Mouse (Mus musculus) midbrain, embryonic 12.5 days (tissue): ENCODE measurements around the gene Bicdl1. TPM values are rescaled to one million over a fixed set of nuclear protein-coding genes. Genes with fewer than 3 reads are reported as not detected.
A peak's percentile ranks its signal among the peaks of the same experiment; 100 is the strongest.

Experiments used
- ATAC-seq: fragments of 200-750 bp; cut with Nextera tagmentation; 2 replicates; pipeline ENCODE4 v1.8.0; 2017; ENCODE audit warnings: low read depth, moderate TSS enrichment, moderate library complexity; ENCODE audit not compliant: low FRiP score
- H3K27ac ChIP-seq: fragments of 300-500 bp; sonication (generic); replicated peaks from 2 replicates; pipeline ENCODE4 v1.5.1; 2016; ENCODE audit warnings: mild to moderate bottlenecking
- H3K27me3 ChIP-seq: fragments of 300-500 bp; sonication (generic); 2 replicates; pipeline ENCODE4 v1.6.1; 2016; ENCODE audit warnings: mild to moderate bottlenecking
- H3K36me3 ChIP-seq: fragments of 300-500 bp; sonication (generic); 2 replicates; pipeline ENCODE4 v1.6.1; 2016
- H3K4me1 ChIP-seq: fragments of 300-500 bp; sonication (generic); 2 replicates; pipeline ENCODE4 v1.6.1; 2016
- H3K4me2 ChIP-seq: fragments of 300-500 bp; sonication (generic); replicated peaks from 2 replicates; pipeline ENCODE4 v1.6.1; 2016; ENCODE audit warnings: mild to moderate bottlenecking, moderate library complexity
- H3K4me3 ChIP-seq: fragments of 300-500 bp; sonication (generic); 2 replicates; pipeline ENCODE4 v1.5.1; 2016; ENCODE audit warnings: mild to moderate bottlenecking
- H3K9ac ChIP-seq: fragments of 300-500 bp; sonication (generic); replicated peaks from 2 replicates; pipeline ENCODE4 v1.6.1; 2016; ENCODE audit warnings: mild to moderate bottlenecking, moderate library complexity
- H3K9me3 ChIP-seq: fragments of 300-500 bp; sonication (generic); 2 replicates; pipeline ENCODE4 v1.6.1; 2016; ENCODE audit warnings: mild to moderate bottlenecking
- WGBS: fragments of 180-500 bp; shearing (Covaris S2); methylation state at CpG from one replicate; pipeline ENCODE4 v1.1.7; 2016; 5-methylcytosine and 5-hydroxymethylcytosine counted together
- polyA plus RNA-seq: library from polyadenylated mRNA; unstranded; fragments of >200 nt; fragmentation: Nextera tagmentation; extraction: Ambion mirVana; gene quantifications from 2 replicates; pipeline ENCODE4 v1.2.1, GENCODE M21; 2016

Bicdl1 gene
- polyA plus RNA-seq = 17.8 and 19.9 TPM in 2 replicates

DNA sequence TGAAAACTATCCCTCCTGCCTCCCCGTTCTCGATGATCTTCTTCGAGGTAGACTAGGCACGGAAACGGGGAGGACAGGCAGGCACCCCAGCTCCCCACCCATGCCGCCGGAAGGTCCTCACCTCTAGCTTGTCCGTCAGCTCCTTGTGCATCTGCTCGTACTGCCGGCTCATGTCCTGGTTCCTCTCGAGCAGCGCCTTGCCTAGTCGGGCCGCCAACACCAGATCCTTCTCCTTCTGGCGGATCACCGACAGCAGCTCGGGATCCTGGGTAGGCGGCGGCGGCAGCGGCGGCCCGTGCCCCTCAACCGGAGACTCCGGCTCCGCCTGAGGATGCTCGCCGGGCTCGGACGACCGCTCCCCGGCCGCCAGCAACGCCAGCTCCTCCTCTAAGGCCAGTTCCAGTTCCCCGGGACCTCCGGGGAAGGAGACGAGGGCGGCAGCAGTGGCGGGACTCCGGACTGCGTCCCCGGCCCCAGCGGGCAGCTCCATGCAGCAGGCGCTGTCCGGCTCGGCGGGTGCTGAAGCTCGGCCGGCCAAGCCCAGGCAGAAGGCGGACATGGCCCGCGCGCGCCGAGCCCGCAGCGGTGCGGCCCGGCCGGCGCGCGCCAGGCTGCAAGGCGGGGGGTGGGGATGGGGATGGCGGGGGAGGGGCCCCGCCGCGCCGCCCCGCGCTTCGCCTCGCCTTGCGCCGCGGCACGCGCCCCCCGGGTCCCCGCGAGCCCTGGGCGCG, at the start of gene Bicdl1:
Bicdl1 (minus strand) TSS at position 621 of the 731 bp plus-strand sequence.
- H3K9me3 ChIP-seq = no peaks in the 10 kb centered on the region
- peaks cover 23% of the 10 kb centered on the region for H3K27me3 ChIP-seq
- H3K4me3 ChIP-seq = peak within 1 kb of the TSS; percentile 79
- no peaks in the 10 kb centered on the region for H3K36me3 ChIP-seq
- peak; percentile 62 for ATAC-seq
- peaks cover 21% of the 10 kb centered on the region for H3K4me1 ChIP-seq
- peak within 1 kb of the TSS; percentile 93 for H3K4me2 ChIP-seq
- peak within 1 kb of the TSS; percentile 76 for H3K9ac ChIP-seq
- WGBS = 0% methylated on average over 68 of the region's 83 CpGs
- H3K27ac ChIP-seq = peak within 1 kb of the TSS; percentile 95

DNA sequence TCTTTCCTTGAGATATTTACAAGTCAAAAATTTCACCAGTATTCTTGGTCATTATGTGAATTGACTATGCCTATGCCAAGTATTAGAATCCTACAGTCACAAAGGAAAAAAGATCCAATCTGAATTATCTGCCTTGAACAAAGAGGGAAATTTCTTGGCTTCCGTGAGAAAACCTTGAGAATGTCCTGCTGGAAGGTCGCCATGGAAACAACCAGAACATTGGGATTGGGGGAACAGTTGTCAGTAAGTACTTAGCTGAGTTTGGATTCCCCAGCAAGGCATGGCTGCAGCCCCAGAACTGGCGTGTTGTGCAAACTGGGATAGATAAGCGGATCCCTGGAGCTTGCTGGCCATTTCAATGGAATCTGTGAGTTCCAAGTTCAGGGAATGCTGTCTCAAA, 45.5 kb upstream of the Bicdl1 start:
- ATAC-seq = no peak
- no peak overlapping the region for H3K9ac ChIP-seq
- WGBS = 62% methylated on average over 4 of the region's 4 CpGs
- H3K9me3 ChIP-seq = no peaks in the 10 kb centered on the region
- H3K36me3 ChIP-seq = no peaks in the 10 kb centered on the region
- no peak overlapping the region for H3K4me3 ChIP-seq
- H3K27ac ChIP-seq = no peak overlapping the region
- H3K4me1 ChIP-seq = no peaks in the 10 kb centered on the region
- H3K27me3 ChIP-seq = no peaks in the 10 kb centered on the region
- H3K4me2 ChIP-seq = no peak overlapping the region

DNA sequence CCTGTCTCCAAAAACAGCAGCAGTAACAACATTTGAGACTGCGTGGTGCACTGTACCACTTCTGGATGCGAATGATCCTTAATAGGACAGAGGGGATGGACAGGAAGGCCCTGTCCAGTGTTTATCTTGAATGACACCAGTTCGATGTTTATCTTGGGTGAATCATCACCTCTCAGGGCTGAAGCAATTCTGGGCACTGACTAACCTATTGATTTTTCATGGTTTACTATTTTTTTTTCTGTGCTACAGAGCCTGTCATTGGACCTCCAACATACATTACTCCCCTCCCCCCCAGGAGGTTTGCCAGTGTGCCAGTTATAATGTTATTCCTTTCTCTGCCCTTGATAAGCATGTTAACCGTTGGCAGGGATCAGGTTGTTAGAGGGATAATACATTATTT, 43.9 kb upstream of the Bicdl1 start:
- Histone ChIP-seq H3K27ac (peak overlapping the region; percentile 58; the same call in 1 of the 2 replicates), H3K36me3 (no peaks in the 10 kb centered on the region), H3K9me3 (no peaks in the 10 kb centered on the region), H3K4me2 (no peak overlapping the region), H3K4me3 (no peak overlapping the region), H3K4me1 (no peaks in the 10 kb centered on the region), H3K9ac (no peak overlapping the region), H3K27me3 (no peaks in the 10 kb centered on the region)
- WGBS = 81% methylated on average over 4 of the region's 4 CpGs
- no peak for ATAC-seq

DNA sequence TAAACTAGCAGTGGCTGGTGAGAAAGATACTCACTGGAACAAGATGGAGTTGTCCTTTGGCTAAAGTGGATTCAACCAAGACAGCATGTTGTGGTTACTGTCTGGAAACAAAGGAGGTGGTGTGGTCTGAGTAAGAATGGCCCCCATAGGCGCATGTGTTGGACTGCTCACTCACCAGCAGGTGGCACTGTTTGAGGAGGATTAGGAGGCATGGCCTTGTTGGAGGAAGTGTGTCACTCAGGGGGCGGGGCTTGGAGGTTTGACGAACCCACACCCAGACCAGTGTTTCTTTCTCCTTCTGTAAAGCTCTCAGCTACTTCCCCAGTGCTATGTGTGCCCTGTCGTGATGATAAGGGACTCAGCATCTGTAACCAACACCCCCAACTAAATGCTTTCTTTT, 38.6 kb upstream of the Bicdl1 start:
- Histone ChIP-seq H3K4me1 (no peaks in the 10 kb centered on the region), H3K36me3 (no peaks in the 10 kb centered on the region), H3K9me3 (0 out of 2 replicates have a peak, but pooled peaks cover 5% of the 10 kb centered on the region), H3K27me3 (no peaks in the 10 kb centered on the region), H3K4me3 (no peak overlapping the region), H3K9ac (no peak overlapping the region), H3K27ac (no peak overlapping the region), H3K4me2 (no peak overlapping the region)
- no peak for ATAC-seq
- 88% methylated on average over 4 of the region's 4 CpGs for WGBS

DNA sequence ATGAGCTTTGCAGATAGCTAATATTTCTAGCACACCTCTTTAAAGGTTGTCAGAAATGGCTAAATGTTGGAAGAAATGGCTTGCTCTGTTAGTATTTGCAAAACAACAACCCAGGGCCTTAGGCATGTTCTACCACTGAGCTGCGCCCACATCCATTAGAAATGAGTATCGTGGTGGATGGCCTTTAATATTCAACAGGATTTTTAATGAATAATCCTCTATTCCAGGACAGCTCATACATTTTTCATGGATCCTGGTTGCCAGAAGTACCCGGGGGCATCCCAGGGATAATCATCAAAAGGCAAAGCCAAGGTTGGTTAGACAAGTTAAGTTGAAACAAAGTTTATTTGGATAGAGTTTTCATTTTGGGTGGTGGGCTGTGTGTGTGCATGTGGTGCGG, 37.7 kb upstream of the Bicdl1 start:
- no peaks in the 10 kb centered on the region for H3K27me3 ChIP-seq
- H3K9me3 ChIP-seq = 0 out of 2 replicates have a peak, but pooled peaks cover 5% of the 10 kb centered on the region
- no peaks in the 10 kb centered on the region for H3K4me1 ChIP-seq
- H3K4me2 ChIP-seq = no peak overlapping the region
- no peak overlapping the region for H3K27ac ChIP-seq
- no peaks in the 10 kb centered on the region for H3K36me3 ChIP-seq
- ATAC-seq = no peak
- no peak overlapping the region for H3K9ac ChIP-seq
- 70% methylated on average over 4 of the region's 4 CpGs for WGBS
- no peak overlapping the region for H3K4me3 ChIP-seq

DNA sequence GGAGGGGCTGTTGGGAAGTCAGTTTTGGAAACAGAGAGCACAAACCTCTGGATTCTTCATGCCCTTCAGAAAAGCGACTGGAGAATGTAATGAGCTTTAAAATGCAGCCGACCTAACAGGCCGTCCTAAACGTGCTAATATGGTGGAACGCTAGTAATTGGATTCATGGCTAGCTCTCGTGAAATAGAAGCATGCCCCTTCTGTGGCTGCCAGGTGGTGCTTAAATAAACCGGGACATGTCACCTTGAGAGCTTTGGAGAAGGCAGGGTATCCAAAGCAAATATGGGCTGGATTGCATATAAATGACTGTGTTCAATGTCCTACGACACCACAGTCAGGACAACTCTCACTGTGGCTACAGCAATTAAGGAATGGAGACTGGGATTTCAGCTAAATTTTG, 35.4 kb upstream of the Bicdl1 start:
- Histone ChIP-seq H3K9me3 (0 out of 2 replicates have a peak, but pooled peaks cover 5% of the 10 kb centered on the region), H3K4me2 (no peak overlapping the region), H3K27me3 (no peaks in the 10 kb centered on the region), H3K4me1 (no peaks in the 10 kb centered on the region), H3K4me3 (no peak overlapping the region), H3K27ac (no peak overlapping the region), H3K9ac (no peak overlapping the region), H3K36me3 (no peaks in the 10 kb centered on the region)
- 70% methylated on average over 8 of the region's 8 CpGs for WGBS
- no peak for ATAC-seq

DNA sequence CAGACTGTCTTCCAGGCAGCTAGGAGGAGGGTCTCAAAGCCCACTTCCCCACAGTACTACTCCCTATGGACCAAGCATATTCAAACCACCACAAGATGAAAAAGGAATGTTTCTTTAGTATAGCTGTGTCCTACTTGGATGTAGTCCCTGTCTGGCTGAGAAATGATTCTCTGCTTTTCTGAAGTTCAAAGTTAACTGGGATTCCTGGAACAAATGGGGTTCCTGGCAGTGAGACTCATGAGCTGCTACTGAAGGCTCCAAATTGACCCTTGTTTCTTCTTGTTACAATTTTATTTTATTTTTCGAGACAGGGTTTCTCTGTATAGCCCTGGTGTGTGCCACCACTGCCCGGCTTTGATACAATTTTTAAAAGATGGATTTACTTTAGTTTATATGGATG, 32.6 kb upstream of the Bicdl1 start:
- ATAC-seq = no peak
- H3K27me3 ChIP-seq = no peaks in the 10 kb centered on the region
- no peaks in the 10 kb centered on the region for H3K9me3 ChIP-seq
- H3K4me2 ChIP-seq = no peak overlapping the region
- H3K36me3 ChIP-seq = no peaks in the 10 kb centered on the region
- H3K9ac ChIP-seq = no peak overlapping the region
- no peaks in the 10 kb centered on the region for H3K4me1 ChIP-seq
- 86% methylated on average over 2 of the region's 2 CpGs for WGBS
- H3K27ac ChIP-seq = no peak overlapping the region
- H3K4me3 ChIP-seq = no peak overlapping the region

DNA sequence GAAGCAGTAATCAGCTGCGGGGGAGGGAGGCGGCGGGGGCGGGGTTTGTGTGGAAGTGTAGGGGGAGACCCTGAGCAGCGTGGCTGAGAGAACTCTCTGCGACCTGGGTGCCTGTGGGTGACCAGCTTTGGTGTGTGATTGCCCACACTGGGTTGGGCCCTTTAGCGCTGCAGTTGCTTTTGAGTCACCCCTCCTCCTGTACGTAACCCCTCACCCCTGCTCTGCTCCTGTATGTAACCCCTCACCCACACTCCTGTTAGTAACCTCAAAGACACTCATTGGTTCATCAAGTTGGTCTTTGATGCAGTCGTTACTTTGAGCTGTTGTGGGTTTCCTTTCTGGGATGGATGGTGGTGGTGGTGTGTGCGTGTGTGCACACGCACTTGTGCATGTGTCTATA, 29.5 kb upstream of the Bicdl1 start:
- no peak overlapping the region for H3K4me2 ChIP-seq
- WGBS = 77% methylated on average over 11 of the region's 11 CpGs

DNA sequence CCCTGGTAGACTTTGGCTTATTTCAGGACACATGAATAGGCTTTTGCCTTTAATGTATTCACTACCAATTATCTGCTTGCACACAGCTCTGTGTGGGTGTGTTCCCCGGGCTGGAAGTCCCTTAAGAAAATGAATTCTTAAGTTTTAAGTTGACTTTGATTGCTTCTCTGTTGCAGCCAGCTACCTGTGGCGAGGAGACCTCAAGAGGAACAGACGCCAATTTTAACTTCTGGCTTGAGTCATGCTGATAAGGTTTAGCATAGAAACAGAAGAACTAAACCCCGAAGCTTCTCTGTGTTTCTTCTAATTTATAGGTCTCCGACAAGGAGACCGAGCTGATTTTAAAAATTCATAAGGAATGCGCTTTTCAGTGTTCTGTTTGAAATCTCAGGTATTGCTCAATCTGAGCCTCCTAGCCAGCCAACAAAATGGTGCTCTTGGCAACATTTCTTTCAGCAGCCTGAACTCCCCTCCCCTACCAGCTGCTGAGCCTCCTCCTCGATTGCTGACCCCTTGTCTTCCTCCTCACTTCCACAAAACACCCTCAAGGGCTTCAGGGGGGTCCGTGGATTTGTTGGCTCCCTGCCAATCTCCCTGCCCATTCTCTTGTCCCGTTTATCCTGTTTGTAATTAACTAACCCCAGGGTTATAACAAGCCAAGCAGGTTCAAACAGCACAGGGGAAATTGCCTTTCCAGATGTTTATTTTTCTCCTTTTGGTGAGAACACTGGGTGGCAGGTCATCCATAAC, 27.2 kb upstream of the Bicdl1 start:
- H3K36me3 ChIP-seq = no peaks in the 10 kb centered on the region
- no peaks in the 10 kb centered on the region for H3K27me3 ChIP-seq
- no peak overlapping the region for H3K4me3 ChIP-seq
- no peak overlapping the region for H3K27ac ChIP-seq
- WGBS = 57% methylated on average over 10 of the region's 10 CpGs
- H3K9ac ChIP-seq = no peak overlapping the region
- H3K4me1 ChIP-seq = peaks cover 2% of the 10 kb centered on the region; the same call in 1 of the 2 replicates
- H3K9me3 ChIP-seq = no peaks in the 10 kb centered on the region
- H3K4me2 ChIP-seq = no peak overlapping the region
- ATAC-seq = no peak

More for the DNA sequence above, 29.5 kb upstream of the Bicdl1 start:
- no peaks in the 10 kb centered on the region for H3K27me3 ChIP-seq
- no peak overlapping the region for H3K9ac ChIP-seq
- ATAC-seq = no peak
- H3K4me1 ChIP-seq = peaks cover 2% of the 10 kb centered on the region; the same call in 1 of the 2 replicates
- H3K9me3 ChIP-seq = no peaks in the 10 kb centered on the region
- no peak overlapping the region for H3K27ac ChIP-seq
- H3K36me3 ChIP-seq = no peaks in the 10 kb centered on the region
- H3K4me3 ChIP-seq = no peak overlapping the region

DNA sequence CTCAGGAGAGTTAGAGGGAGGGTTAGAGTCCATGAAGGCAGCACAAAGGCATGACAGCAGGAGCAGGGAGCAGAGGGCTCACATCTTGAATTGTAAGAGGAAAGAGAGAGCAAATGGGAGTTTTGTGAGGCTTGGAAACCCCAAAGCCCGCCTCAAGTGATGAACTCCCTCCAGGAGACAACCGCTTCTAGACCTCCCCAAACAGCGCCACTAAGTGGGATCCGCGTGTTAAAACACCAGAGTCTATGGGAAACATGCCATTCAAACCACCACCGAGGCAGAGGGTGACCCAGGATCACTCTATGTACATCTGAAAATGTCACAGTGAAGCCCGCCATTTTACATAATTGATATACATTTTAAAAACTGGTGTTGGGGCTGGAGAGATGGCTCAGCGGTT, 26.1 kb upstream of the Bicdl1 start:
- 86% methylated on average over 8 of the region's 8 CpGs for WGBS
- no peaks in the 10 kb centered on the region for H3K36me3 ChIP-seq
- H3K27me3 ChIP-seq = no peaks in the 10 kb centered on the region
- H3K4me3 ChIP-seq = no peak overlapping the region
- H3K27ac ChIP-seq = no peak overlapping the region
- no peak for ATAC-seq
- no peaks in the 10 kb centered on the region for H3K9me3 ChIP-seq
- H3K9ac ChIP-seq = no peak overlapping the region
- H3K4me2 ChIP-seq = no peak overlapping the region
- peaks cover 2% of the 10 kb centered on the region; the same call in 1 of the 2 replicates for H3K4me1 ChIP-seq

DNA sequence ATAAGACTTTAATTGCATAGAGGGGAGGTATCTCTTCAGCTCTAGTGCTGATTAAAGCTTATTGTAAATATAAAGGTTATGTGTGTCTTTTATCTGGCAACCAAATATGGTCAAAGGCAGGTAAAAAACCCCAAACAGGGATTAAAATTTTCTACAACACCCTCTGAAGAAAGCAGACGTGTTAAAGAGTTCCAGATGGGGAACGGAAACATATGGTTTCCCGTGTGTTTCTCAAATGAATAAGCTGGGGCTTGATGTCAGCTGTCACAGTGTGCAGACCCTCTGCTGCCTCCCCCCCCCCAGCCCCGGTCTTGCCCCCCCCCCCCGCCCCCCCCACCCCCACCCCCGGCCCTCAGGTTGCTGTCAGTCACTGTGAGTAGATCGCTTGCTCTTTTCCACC, 24.1 kb upstream of the Bicdl1 start:
- Histone ChIP-seq H3K9me3 (no peaks in the 10 kb centered on the region), H3K27ac (no peak overlapping the region), H3K9ac (no peak overlapping the region), H3K4me2 (no peak overlapping the region), H3K4me1 (peaks cover 2% of the 10 kb centered on the region; the same call in 1 of the 2 replicates), H3K4me3 (no peak overlapping the region), H3K27me3 (no peaks in the 10 kb centered on the region), H3K36me3 (no peaks in the 10 kb centered on the region)
- ATAC-seq = no peak
- 81% methylated on average over 4 of the region's 7 CpGs for WGBS

DNA sequence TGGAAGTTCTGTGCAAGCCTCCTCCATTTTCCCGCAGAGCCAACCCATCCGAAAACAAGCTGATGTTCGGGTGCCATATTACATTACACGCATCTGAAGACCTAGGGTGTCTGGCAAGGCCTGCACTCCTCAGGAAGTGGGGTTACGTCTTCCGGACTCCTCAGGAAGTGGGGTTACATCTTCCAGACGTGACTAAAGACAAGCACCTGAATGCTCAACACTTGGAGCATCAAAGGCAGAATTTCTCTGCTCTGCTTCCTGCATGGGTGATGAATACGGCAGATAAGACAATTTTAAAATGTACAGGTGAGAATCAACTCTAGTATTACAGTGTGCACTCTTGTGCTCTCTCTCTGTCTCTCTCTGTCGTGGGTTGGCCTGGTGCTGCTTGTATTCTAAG, 23.4 kb upstream of the Bicdl1 start:
- Histone ChIP-seq H3K4me1 (peaks cover 2% of the 10 kb centered on the region; the same call in 1 of the 2 replicates), H3K9me3 (no peaks in the 10 kb centered on the region), H3K36me3 (no peaks in the 10 kb centered on the region), H3K27ac (no peak overlapping the region), H3K4me2 (no peak overlapping the region), H3K9ac (no peak overlapping the region), H3K4me3 (no peak overlapping the region), H3K27me3 (no peaks in the 10 kb centered on the region)
- no peak for ATAC-seq
- WGBS = 89% methylated on average over 9 of the region's 9 CpGs
